Mouse (Mus musculus): ENCODE results near the gene Dnm1.

The Dnm1 gene

DNA sequence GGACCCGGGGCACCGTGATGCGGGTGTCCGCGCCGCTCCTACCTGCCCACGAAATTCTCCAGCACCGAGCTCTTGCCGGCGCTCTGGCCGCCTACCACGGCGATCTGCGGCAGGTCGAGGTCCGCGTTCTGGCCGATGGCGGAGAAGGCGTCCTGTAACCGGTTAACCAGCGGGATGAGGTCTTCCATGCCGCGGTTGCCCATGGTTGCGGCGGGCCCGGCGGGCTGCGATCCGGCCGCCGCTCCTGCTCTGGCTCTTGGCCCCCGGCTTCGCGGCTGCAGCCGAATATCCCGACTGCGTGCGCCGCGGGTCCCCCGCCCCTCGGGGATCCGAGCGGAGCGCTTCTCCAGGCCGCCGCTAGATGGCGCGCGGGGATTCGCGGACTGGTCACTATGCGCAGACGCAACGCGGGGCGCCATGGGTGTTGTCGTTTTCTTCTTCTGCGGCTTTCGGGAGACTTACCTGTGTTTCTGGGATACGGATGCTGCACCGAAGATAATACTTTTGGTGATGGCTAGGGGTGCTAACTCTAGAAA, at the start of gene Dnm1:
Gene Dnm1 (minus strand): TSS at position 332 of the 536 bp plus-strand sequence.
- DNase-seq (ENCODE audit: low read depth, low spot score), result peak; percentile 79

DNA sequence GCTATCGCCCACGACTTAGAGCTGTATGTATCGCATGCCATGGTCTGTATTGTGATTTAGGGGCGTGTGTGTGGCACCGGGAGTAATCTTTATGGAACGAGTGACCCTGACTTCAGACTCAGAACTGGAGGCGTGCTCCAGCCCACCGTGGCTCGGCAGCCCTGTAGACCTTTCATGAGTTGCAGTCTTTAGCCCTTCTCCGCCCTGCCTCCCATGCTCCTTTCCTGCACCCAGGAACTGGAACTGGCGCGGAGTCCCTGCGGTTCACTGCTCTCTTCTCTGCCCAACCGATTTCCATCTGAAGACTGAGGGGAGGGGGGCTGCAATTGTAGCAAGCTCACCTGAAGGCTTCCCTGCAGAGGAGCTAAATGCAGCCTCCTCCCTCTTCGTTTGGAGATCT, 43.6 kb upstream of the Dnm1 start:
- DNase-seq (ENCODE audit: low read depth, low spot score), result no peak

DNA sequence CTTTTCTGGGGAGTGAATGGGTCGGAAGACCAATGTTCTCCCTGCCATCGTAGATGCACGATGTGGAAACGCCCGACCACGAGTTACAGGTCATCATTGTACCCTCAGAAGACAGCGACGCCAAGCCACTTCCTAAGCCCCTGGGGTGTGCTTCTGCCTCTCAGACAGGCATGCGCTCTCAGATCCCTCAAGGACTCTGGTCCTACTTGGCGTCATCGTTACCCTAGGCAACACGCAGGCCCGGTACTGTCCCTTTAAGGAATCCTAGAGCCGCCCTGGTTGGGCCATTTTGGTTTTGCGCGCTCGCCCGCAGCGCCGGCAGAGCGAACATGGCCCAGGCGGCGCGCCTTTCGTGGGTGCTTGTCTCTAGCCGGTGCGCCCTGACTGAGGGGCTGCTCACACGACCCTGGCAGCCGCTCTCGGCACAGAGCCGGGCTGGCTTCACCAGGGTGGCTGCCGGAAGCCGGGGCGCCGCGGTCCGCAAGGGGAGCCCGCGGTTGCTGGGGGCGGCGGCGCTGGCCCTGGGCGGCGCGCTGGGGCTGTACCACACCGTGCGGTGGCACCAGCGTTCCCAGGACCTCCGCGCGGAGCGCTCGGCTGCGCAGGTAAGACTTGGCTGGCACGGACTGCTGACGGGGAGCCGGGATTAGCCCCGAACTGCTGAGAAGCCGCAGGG, 42.9 kb upstream of the Dnm1 start:
- peak; percentile 88 for DNase-seq (ENCODE audit: low read depth, low spot score)

DNA sequence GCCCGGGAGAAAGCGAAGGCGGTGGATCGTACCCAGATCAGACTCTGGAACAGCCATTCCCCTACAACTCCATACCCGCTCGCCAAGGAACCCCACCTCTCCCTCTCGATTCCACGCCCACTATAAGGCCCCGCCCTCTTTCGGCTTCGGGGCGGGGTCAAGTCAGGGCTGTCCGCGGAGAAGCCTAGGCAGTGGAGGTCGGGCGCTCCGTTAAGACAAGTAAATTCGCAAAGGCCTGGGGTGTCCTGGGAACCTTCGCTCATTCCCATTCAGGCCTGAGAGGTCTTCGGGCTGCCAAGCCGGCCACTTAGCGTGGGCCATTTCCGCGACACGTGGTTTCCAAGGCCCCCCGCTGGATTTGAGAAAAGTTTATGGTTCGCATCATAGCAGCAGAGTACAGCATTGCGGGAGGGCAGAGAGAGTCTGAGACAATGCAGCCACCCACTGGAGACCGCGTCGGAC, 42.4 kb upstream of the Dnm1 start, which contains the start of gene Ptges2:
Gene Ptges2 (plus strand): TSS at position 413 of the 462 bp plus-strand sequence.
- DNase-seq (ENCODE audit: low read depth, low spot score), result peak; percentile 77

DNA sequence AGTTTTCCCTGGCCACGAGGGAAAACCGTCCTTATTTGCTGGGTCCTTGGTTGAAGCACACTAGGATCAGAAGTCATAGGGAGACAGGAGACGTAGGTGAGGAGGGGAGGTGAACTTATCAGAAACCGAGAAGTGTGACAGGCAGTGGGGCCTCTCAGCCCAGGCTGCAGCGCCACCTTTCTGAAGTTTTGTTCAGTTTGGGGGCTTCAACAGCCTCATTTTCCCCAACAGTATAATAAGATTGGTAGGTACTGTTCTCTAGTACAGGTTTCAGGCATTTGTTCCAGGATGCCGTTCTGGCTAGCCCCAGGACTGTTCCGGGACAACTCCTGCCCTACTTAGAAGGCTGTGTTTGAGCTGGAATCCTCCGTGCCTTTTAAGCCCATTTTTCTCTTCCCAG, 41.8 kb upstream of the Dnm1 start:
- no peak for DNase-seq (ENCODE audit: low read depth, low spot score)

DNA sequence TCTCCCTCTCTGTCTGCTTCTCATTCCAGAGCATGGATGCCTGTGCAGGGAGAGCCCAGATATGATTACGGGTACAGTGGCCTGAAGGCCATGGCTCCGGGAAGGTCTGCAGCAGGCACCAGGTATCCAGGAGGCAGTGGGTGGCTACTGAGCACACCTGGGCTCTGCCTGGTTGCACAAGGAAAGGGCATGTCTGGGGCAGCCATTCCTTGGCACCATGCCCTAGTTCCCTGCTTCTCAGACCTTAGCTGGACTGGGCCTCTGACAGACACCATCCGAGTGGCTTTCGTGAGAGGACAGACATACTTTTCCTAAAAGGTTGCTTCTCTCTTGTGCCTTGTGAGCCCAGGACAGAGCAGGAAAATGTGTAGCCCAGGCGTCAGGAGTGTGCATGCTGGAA, 38.9 kb upstream of the Dnm1 start:
- DNase-seq (ENCODE audit: low read depth, low spot score), result no peak

DNA sequence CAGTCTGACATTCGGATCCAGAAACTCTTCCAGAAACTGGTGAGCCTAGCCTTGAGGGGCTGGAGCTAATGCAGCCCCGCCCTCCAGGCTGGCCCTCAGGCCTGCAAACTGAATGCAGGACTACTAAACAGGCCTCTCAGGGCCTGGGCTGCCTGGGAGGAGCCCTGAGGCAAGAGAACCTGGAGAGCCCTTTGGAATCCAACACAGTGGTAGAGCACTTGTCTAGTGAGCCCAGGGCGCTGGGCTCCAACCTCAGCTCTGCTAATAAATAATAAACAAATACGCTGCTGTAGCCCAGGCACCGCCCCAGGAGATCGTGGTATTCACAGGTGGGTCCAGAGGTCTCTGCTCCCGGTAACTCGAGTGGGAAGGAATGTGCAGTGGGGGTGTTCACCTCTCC, 37.7 kb upstream of the Dnm1 start:
- DNase-seq (ENCODE audit: low read depth, low spot score), result no peak

DNA sequence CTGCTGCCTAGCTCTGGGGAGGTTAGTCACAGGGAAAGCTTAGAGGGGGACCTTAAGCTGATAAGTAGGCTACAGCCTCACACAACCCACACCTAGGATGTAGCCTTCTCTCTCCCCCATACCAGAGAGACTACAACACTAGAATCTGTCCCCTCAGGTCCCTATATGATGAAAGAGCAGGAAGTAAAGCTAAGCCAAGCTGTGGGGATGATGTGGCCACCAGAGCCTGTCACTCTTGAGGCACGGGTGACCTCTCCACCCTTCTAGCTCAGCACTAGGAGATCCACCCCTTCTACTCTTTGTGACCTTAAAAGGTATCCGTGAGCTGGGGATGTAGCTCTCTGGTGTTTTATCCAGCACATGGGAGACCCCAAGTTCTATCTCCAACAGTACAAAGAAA, 36.0 kb upstream of the Dnm1 start:
- DNase-seq (ENCODE audit: low read depth, low spot score), result no peak

DNA sequence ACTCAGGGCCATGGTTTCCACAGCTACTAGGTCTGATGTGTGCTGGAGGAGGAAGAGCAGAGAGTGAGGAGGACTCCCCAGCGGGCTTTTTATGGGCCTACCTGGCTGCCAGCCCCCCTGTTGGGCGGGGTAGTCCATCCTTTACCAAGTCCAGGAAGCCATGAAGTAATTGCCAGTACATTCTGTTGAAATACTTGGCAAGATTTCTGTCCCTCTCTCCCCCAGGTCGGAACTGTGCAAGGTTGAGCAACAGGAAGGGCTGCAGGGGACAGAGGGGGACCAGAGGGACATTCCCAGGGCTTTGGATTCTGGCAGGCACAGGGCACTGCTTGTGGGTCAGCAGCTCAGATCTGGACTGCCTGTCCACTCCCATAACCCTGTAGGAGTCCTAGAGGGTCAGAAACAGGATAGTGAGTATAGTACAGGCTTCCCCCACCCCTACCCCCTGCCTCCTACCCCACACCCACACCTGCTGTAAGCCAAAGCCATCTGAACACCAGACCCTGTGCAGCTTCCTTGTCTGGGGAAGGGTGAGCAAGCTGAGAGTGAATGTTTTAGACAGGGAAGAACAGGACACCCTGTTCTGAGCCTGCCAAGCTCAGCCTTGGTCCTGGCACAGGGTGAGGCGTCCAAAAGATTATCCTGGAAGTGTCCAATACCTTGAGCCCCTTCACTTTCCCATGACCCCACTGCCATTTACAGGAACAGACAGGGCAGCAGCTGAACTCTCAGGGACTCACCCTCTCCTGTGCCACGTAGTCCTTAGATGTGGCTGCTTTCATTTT, 34.8 kb upstream of the Dnm1 start, which contains the start of gene Lcn2:
Gene Lcn2 (minus strand): TSS at position 547 of the 785 bp plus-strand sequence.
- no peak for DNase-seq (ENCODE audit: low read depth, low spot score)

DNA sequence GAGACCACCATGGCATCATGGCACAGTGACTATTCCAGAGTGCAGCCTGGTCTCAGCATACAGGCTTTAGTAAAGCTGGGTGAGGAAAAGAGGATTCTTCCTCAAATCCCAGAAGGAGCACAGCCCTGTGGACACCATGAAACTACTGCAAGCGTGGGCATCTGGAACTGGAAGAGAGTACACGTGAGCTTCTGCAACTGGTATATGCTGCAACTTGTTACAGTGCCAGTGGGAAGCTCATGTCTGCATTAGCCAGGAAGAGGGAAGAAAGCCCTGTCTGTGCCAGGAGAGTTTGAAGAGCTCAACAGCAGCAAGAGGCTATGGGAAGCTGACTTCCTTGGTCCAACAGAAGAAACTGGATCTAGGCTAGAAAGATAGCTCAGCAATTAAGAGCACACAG, 29.6 kb upstream of the Dnm1 start:
- DNase-seq (ENCODE audit: low read depth, low spot score), result no peak

DNA sequence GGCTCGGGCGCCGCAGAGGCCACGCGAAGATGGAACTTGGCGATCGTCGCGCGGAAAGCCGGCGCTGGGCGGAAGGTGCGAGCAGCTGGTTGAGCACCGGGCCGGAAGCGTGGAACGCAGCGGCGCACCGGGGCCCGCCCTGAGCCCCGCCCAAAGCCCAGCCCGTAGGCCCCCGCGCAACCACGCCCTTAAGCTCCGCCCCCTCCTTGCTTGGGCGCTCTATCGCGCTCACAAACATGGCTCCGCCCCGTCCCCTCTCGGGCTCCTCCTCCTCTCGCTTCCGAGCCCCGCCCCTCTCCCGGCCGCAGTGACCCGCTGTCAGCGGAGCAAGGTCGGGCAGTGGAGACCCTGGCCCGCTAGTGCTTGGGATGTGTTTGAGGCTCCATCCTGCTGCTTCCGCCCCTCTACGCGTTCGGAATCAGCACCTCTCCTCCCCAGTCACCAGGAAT, 28.7 kb upstream of the Dnm1 start, which contains the start of gene 1110008P14Rik:
Gene 1110008P14Rik (minus strand): TSS at position 164 of the 449 bp plus-strand sequence.
- peak; percentile 91 for DNase-seq (ENCODE audit: low read depth, low spot score)

DNA sequence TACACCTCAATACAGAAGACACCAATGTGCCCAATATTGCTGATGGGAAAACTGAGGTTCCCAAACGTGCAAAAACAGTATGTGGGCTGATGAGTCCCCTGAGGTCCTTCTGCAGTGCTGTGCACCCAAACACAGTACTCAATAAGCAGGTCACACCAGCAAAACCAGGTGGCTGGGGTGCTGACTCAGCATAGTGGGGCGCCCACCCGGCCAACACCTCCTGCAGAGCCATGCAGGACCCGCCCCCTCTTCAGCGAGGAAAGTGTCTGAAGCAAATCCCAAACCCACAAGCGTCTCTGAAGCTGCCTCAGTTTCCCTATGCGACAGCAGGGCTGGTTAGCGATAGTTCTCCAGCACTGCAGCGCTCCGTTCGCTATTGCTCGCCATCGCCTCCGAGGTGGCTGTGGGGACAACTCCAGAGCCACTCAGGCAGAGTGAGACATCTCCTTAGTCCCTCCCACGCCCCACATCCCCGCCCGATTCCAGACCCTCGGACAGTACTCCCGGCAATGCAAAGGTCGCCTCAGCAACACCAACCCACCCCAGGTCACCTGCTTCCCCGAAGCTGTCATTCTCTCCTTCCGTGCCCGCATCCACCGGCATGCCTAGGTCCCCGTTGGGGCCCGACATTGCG, 28.1 kb upstream of the Dnm1 start:
- no peak for DNase-seq (ENCODE audit: low read depth, low spot score)

DNA sequence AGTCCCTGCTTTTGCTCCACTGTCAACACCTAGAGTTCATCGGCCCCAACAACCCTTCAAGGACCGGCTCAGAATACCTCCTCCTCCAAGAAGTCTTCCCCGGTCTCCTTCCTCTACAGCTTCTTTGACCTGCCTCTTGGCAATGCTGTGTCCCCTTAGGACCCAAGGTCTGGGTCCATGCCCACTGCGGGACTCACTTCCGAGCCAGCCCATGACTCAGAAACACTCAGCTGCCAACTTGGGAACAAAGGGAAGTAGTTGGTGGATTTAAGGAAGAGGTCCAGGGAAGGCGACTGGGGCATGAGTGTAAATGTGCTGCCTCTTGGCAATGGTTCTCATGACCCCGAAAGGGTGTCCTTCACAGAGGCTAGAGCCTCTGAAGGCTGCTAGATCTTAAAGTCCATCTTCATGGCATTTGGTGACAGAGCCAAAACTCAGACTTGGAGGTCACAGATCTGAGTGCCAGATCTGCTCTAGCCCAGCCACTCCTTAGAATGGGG, 26.9 kb upstream of the Dnm1 start:
- no peak for DNase-seq (ENCODE audit: low read depth, low spot score)

DNA sequence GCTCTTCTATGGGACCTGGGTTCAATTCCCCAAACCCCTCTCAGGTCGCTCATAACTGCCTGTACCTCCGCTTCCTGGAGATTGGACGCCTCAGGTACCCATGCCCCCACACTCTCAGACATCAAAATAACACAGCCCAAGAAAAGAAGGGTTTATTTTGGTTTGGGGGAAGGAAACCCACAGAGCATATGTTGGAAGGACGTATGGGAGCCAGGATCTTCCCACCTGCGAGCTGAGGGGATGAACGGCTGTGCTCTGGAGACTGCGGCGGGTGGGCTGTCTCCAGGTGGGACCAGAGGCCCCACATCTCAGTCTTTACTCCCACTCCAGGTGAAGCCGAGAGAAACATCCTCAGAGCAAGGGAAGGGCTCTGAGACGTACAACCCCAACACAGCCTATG, 23.8 kb upstream of the Dnm1 start:
- DNase-seq (ENCODE audit: low read depth, low spot score), result no peak

DNA sequence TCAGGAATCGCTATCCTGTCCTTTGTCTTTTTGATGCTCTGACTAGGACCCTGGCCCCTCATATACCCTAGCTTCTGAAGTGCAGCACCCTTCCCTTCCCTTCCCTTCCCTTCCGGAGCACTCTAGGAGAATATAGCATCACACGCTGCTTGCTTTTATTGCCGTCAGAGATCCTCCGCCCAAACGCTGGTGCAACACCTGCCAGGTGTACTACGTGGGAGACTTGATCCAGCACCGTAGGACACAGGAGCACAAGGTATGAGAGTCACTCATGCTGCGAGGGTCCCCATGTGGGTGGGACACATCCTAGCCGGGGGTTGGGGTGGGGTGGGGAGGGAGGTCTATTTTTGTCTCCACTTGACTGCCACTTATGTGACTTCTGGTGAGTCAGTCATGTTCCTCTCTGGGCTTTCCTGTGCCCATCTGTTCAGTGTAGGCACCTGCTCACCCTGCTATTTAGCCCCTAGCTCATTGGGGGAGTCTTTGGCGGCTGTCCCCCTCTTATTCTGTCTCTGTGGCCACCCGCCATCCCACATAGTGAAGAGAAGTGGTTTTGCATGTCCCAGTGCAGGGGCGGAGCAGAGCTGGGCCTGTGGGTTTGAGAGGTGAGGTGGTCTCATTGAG, 22.3 kb upstream of the Dnm1 start:
- no peak for DNase-seq (ENCODE audit: low read depth, low spot score)

DNA sequence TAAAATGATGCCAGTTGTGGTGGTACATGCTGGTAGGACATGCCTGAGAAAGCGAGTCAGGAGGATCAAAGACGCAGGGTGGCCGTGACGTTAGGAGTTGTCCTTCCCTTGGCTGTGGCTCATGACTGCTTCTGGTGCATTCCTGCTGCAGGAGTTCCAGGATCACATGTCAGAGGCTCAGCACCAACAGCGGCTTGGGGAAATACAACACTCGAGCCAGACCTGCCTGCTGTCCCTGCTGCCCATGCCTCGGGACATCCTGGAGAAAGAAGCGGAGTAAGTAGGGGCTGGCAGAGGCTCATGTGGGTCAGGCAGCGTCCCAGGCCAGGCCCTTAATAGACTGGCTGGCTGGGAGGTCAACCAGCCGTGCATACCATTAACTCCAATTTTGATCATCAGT, 21.1 kb upstream of the Dnm1 start:
- peak; percentile 87 for DNase-seq (ENCODE audit: low read depth, low spot score)

DNA sequence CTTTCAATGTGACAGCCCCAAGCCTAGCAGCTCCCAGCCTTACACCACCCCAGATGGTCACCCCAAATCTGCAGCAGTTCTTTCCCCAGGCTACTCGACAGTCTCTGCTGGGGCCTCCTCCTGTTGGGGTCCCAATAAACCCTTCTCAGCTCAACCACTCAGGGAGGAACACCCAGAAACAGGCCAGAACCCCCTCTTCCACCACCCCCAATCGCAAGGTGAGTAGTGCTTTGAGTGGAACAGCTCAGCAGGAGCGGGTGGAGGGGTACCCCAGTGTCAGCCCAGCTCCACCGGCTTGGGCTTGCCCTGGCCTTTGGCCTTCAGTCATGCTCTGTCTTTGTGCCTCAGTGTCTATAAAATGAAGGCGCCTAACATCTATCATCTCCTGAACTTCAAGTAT, 14.2 kb upstream of the Dnm1 start:
- no peak for DNase-seq (ENCODE audit: low read depth, low spot score)

DNA sequence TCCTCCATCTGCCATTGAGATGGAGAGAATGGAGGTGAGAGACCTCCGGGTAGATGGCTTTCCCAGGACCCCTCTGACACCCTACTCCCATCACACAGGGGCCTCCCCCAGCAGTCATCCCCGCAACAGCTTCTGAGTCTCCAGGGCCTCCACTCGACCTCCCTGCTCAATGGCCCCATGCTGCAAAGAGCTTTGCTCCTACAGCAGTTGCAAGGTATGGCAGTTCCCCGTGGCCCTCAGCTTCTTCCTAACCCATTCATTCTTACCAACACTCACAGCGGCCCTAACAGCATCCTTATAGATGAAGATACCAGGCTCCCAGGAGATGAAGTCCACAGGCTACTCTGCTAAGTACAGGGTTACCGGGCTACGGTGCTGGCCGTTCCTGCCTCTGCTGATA, 11.0 kb upstream of the Dnm1 start:
- no peak for DNase-seq (ENCODE audit: low read depth, low spot score)

DNA sequence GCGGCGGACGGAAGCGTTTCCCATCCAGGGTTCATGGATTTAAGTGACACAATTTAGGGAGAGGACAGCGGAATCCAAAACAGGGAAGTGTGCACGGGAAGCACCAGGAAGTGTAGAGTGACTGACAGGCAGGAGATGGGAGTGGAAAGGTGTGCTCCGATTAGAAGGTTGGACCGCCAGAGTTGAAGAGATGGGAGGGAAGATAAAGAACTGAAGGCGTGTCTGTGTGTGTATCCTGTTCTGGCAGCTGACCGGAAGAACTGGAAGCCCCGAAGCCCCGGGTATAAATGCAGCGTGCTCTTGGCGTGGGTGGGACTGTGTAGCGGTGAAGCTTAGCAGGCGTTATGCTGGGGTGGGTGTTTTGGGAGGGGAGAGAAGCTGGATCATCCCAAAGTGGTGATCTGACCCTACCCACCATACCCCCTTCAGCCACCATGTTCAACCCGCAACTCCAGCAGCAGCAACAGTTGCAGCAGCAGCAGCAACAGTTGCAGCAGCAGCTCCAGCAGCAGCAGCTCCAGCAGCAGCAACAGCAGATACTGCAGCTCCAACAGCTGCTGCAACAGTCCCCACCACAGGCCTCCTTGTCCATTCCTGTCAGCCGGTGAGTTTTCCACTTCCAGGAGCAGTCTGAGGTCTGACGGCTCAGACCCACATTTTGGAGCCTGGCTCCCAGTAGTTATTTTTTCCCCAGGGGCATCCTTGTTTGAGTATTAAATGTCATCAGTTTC, 10.4 kb upstream of the Dnm1 start:
- DNase-seq (ENCODE audit: low read depth, low spot score), result no peak

DNA sequence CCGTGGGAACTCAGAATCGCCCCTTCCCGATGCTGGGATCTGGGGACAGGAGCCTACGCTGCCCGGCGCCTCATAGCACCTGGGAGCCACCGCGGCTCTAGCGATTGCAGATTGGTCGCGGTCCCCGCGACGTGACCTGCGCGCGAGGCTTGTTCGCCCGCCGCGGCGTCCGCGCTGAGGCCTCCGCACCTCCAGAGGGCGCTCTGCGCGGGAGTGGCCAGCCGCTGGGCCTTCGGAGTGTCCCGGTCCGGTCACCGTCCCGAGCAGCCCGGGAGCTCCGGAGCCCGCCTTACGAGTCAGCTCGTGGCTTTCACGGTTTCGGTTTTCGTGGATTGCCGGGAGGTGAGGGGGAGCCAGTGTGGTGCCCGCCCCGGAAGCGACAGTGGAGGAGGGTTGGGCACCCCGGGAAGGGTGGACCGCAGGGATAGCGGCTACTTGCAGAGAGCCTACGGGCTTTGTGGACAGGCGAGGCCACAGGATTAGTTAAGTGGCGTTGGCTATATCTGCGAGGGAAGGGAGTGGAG, 9.7 kb upstream of the Dnm1 start:
- DNase-seq (ENCODE audit: low read depth, low spot score), result peak; percentile 92

Measured in skeletal muscle tissue, adult 2 months (tissue).